Mouse (Mus musculus) heart, embryonic 14.5 days (tissue): ENCODE data around the gene Pdhb. TPM values are rescaled to one million over a fixed set of nuclear protein-coding genes. Genes with fewer than 3 reads are reported as not detected.
A peak's percentile ranks its signal among the peaks of the same experiment; 100 is the strongest.

Experiments used
- ATAC-seq: fragments of 200-750 bp; cut with Nextera tagmentation; 2 replicates; pipeline ENCODE4 v1.8.0; 2017; ENCODE audit warnings: low read depth, moderate TSS enrichment; ENCODE audit not compliant: insufficient number of reproducible peaks, insufficient read depth, low FRiP score
- H3K27ac ChIP-seq, 2 experiments: fragments of 200-500 bp in 1 of 2; fragments of 300-500 bp in 1 of 2; sonication (generic) in 1 of 2; replicated peaks in 1 of 2; 2 replicates each; pipeline ENCODE4 v1.5.1; 2012 to 2014; ENCODE audit warnings: low read depth in 2 of 2, low read length in 2 of 2, control low read depth in 1 of 2, mild to moderate bottlenecking in 1 of 2, mixed read lengths in 1 of 2; ENCODE audit not compliant: control insufficient read depth in 1 of 2, insufficient read depth in 1 of 2
- H3K27me3 ChIP-seq: fragments of 300-500 bp; sonication (generic); 2 replicates; pipeline ENCODE4 v1.6.1; 2014; ENCODE audit warnings: mild to moderate bottlenecking, low read length, control low read depth; ENCODE audit not compliant: control insufficient read depth, insufficient read depth
- H3K36me3 ChIP-seq: fragments of 300-500 bp; sonication (generic); 2 replicates; pipeline ENCODE4 v1.6.1; 2014; ENCODE audit warnings: mild to moderate bottlenecking, control low read depth, low read length, mixed read lengths; ENCODE audit not compliant: control insufficient read depth, insufficient read depth
- H3K4me1 ChIP-seq, 2 experiments: fragments of 200-500 bp in 1 of 2; fragments of 300-500 bp in 1 of 2; sonication (generic) in 1 of 2; 2 replicates each; pipeline ENCODE4 v1.6.1; 2012 to 2014; ENCODE audit warnings: low read length in 2 of 2, control low read depth in 1 of 2, mixed read lengths in 1 of 2; ENCODE audit not compliant: control insufficient read depth in 2 of 2, insufficient read depth in 2 of 2
- H3K4me2 ChIP-seq: fragments of 300-500 bp; sonication (generic); 2 replicates; pipeline ENCODE4 v1.6.1; 2014; ENCODE audit warnings: mild to moderate bottlenecking, low read length
- H3K4me3 ChIP-seq, 2 experiments: fragments of 200-500 bp in 1 of 2; fragments of 300-500 bp in 1 of 2; sonication (generic) in 1 of 2; 2 replicates each; pipeline ENCODE4 v1.5.1; 2012 to 2014; ENCODE audit warnings: low read length in 2 of 2, mild to moderate bottlenecking in 2 of 2, control low read depth in 1 of 2, low read depth in 1 of 2, moderate library complexity in 1 of 2; ENCODE audit not compliant: control insufficient read depth in 1 of 2, insufficient read depth in 1 of 2
- H3K9ac ChIP-seq: fragments of 300-500 bp; sonication (generic); 2 replicates; pipeline ENCODE4 v1.6.1; 2014; ENCODE audit warnings: mild to moderate bottlenecking, low read length
- H3K9me3 ChIP-seq: fragments of 300-500 bp; sonication (generic); 2 replicates; pipeline ENCODE4 v1.6.1; 2016; ENCODE audit warnings: low read length, control low read depth; ENCODE audit not compliant: control insufficient read depth
- WGBS: fragments of 180-500 bp; shearing (Covaris S2); extraction: QIAGEN DNeasy Blood & Tissue Kit; methylation state at CpG from one replicate; pipeline ENCODE4 v1.1.7; 2014; 5-methylcytosine and 5-hydroxymethylcytosine counted together
- polyA plus RNA-seq: library from polyadenylated mRNA; unstranded; fragments of >200 nt; fragmentation: Nextera tagmentation; extraction: Ambion mirVana; gene quantifications from 2 replicates; pipeline ENCODE4 v1.2.1, GENCODE M21; 2014

Gene Pdhb
- polyA plus RNA-seq, 1 experiment from 2014 or later, result 588 TPM

- 72% methylated on average over 5 of the region's 5 CpGs for WGBS
- no peak overlapping the region for H3K4me3 ChIP-seq
- H3K36me3 ChIP-seq, result no peaks in the 10 kb centered on the region; the same call in 1 of the 2 replicates
- H3K4me2 ChIP-seq, result peak overlapping the region; percentile 86; the same call in 1 of the 2 replicates
- no peak overlapping the region for H3K9ac ChIP-seq
- H3K27me3 ChIP-seq, result no peaks in the 10 kb centered on the region
- ATAC-seq, result no peak
- no peak overlapping the region for H3K27ac ChIP-seq
- peaks cover 4 to 23% of the 10 kb centered on the region in 2 experiments for H3K4me1 ChIP-seq
- H3K9me3 ChIP-seq, result no peaks in the 10 kb centered on the region
Measured at GRCm38 (mm10) chr14:8216100-8216499, 43.3 kb upstream of the Pdhb start.

GRCm38 (mm10) chr14:8215208-8215778 lies 42.5 kb upstream of the Pdhb start:
- peak overlapping the region; percentile 94 for H3K9ac ChIP-seq
- WGBS, result 17% methylated on average over 21 of the region's 21 CpGs
- no peak for ATAC-seq

GRCm38 (mm10) chr14:8214299-8215207 lies 41.7 kb upstream of the Pdhb start:
- Histone ChIP-seq H3K27ac (peak overlapping the region; percentile 76 to 94; a peak in 3 of 4 replicates), H3K9ac (peak overlapping the region; percentile 94), H3K4me1 (peaks cover 4 to 21% of the 10 kb centered on the region in 2 experiments), H3K4me2 (peak overlapping the region; percentile 86), H3K36me3 (no peaks in the 10 kb centered on the region), H3K9me3 (no peaks in the 10 kb centered on the region), H3K27me3 (no peaks in the 10 kb centered on the region), H3K4me3 (peak overlapping the region; percentile 73 to 93)
- 2% methylated on average over 59 of the region's 63 CpGs for WGBS
- peak; percentile 78 for ATAC-seq

More at GRCm38 (mm10) chr14:8215208-8215778, 42.5 kb upstream of the Pdhb start:
- H3K4me1 ChIP-seq, result peaks cover 4 to 23% of the 10 kb centered on the region in 2 experiments
- H3K9me3 ChIP-seq, result no peaks in the 10 kb centered on the region
- H3K27ac ChIP-seq, result no peak overlapping the region
- peak overlapping the region; percentile 86 for H3K4me2 ChIP-seq
- peak overlapping the region; percentile 26 to 73 for H3K4me3 ChIP-seq
- no peaks in the 10 kb centered on the region for H3K36me3 ChIP-seq
- H3K27me3 ChIP-seq, result no peaks in the 10 kb centered on the region

- Histone ChIP-seq H3K27me3 (no peaks in the 10 kb centered on the region), H3K36me3 (no peaks in the 10 kb centered on the region), H3K9ac (peak within 1 kb of the TSS; percentile 94), H3K9me3 (no peaks in the 10 kb centered on the region), H3K4me2 (peak within 1 kb of the TSS; percentile 86), H3K4me1 (peaks cover 7 to 22% of the 10 kb centered on the region in 2 experiments; a peak in 3 of 4 replicates), H3K4me3 (peak within 1 kb of the TSS; percentile 73 to 93), H3K27ac (peak within 1 kb of the TSS; percentile 76 to 94)
- 1% methylated on average over 30 of the region's 49 CpGs for WGBS
- ATAC-seq, result peak; percentile 98
Measured at GRCm38 (mm10) chr14:8213803-8214224, 41.0 kb upstream of the Pdhb start, which contains the start of gene Kctd6. Kctd6 (plus strand) TSS chr14:8214140.

GRCm38 (mm10) chr14:8212996-8213395 lies 40.2 kb upstream of the Pdhb start:
- Histone ChIP-seq H3K27ac (no peak overlapping the region), H3K27me3 (no peaks in the 10 kb centered on the region), H3K4me3 (no peak overlapping the region), H3K9ac (no peak overlapping the region), H3K4me2 (no peak overlapping the region), H3K36me3 (no peaks in the 10 kb centered on the region), H3K4me1 (peaks cover 10 to 20% of the 10 kb centered on the region in 2 experiments; a peak in 3 of 4 replicates), H3K9me3 (no peaks in the 10 kb centered on the region)
- no peak for ATAC-seq
- WGBS, result 70% methylated on average over 2 of the region's 2 CpGs

- Histone ChIP-seq H3K4me3 (no peak overlapping the region), H3K4me1 (peaks cover 13 to 20% of the 10 kb centered on the region in 2 experiments; a peak in 3 of 4 replicates), H3K9me3 (no peaks in the 10 kb centered on the region), H3K27ac (no peak overlapping the region), H3K4me2 (no peak overlapping the region), H3K9ac (no peak overlapping the region), H3K36me3 (no peaks in the 10 kb centered on the region), H3K27me3 (no peaks in the 10 kb centered on the region)
- WGBS, result 100% methylated on average over 2 of the region's 2 CpGs
- no peak for ATAC-seq
Measured at GRCm38 (mm10) chr14:8209896-8210295, 37.1 kb upstream of the Pdhb start.

GRCm38 (mm10) chr14:8208876-8209275 lies 36.1 kb upstream of the Pdhb start:
- no peak overlapping the region for H3K27ac ChIP-seq
- H3K36me3 ChIP-seq, result no peaks in the 10 kb centered on the region
- ATAC-seq, result no peak
- H3K4me1 ChIP-seq, result peaks cover 11 to 20% of the 10 kb centered on the region in 2 experiments; a peak in 3 of 4 replicates
- no peaks in the 10 kb centered on the region for H3K27me3 ChIP-seq
- no peak overlapping the region for H3K4me2 ChIP-seq
- no peak overlapping the region for H3K4me3 ChIP-seq
- H3K9me3 ChIP-seq, result no peaks in the 10 kb centered on the region
- H3K9ac ChIP-seq, result no peak overlapping the region
- WGBS, result 55% methylated on average over 3 of the region's 3 CpGs
